Mouse (Mus musculus): ENCODE measurements at regions not wholly inside any gene's neighbourhood (a gene's known extent, or its start where the extent isn't known, plus 50 kb on each side); places are given as distances from the start of the nearest gene placed in this dataset.

GRCm38 (mm10) chr2:75240976-75241375 is 415.4 kb downstream of the Mtx2 start:
- TF ChIP-seq POLR2A (IDR thresholded peaks at IDR 0.05; ENCODE audit: borderline replicate concordance, insufficient read depth, low read length) (no peak), CTCF (IDR thresholded peaks at IDR 0.05; ENCODE audit: borderline replicate concordance, insufficient read depth, low read depth, low read length) (no peak)
